Mouse (Mus musculus): ENCODE data around the gene Fkbp6. TPM values are rescaled to one million over a fixed set of nuclear protein-coding genes. Genes with fewer than 3 reads are reported as not detected.
A peak's percentile ranks its signal among the peaks of the same experiment; 100 is the strongest.

Gene Fkbp6
- 0.06 and 0.40 TPM in 2 replicates for polyA plus RNA-seq (2012; rRNA removed)

- TF ChIP-seq CTCF (IDR thresholded peaks at IDR 0.05; ENCODE audit: borderline replicate concordance, extremely low read depth, insufficient read depth, insufficient read length) = no peak
- DNase-seq (ENCODE audit: low read depth) = no peak
Measured at GRCm38 (mm10) chr5:135349862-135350261, at the start of gene Fkbp6. Gene Fkbp6 (minus strand): TSS chr5:135350044.

GRCm38 (mm10) chr5:135399382-135399781 lies 49.5 kb upstream of the Fkbp6 start:
- DNase-seq (ENCODE audit: low read depth) = no peak
- no peak for TF ChIP-seq POLR2A (IDR thresholded peaks at IDR 0.05; ENCODE audit: borderline replicate concordance, extremely low read depth, insufficient read depth, insufficient read length, poor library complexity, severe bottlenecking)

- TF ChIP-seq POLR2A (IDR thresholded peaks at IDR 0.05; ENCODE audit: borderline replicate concordance, extremely low read depth, insufficient read depth, insufficient read length, poor library complexity, severe bottlenecking) = no peak
- TF ChIP-seq CTCF (IDR thresholded peaks at IDR 0.05; ENCODE audit: borderline replicate concordance, extremely low read depth, insufficient read depth, insufficient read length) = peak; percentile 64; the same call in 1 of the 2 replicates
- peak; percentile 75 for DNase-seq (ENCODE audit: low read depth)
Measured at GRCm38 (mm10) chr5:135395826-135396225, 46.0 kb upstream of the Fkbp6 start.

GRCm38 (mm10) chr5:135394004-135394823 lies 44.4 kb upstream of the Fkbp6 start, which contains the start of gene Pom121:
Gene Pom121 (minus strand): TSS chr5:135394546.
- peak; percentile 95 for DNase-seq (ENCODE audit: low read depth)
- TF ChIP-seq POLR2A (IDR thresholded peaks at IDR 0.05; ENCODE audit: borderline replicate concordance, extremely low read depth, insufficient read depth, insufficient read length, poor library complexity, severe bottlenecking) (peak; percentile 96), CTCF (IDR thresholded peaks at IDR 0.05; ENCODE audit: borderline replicate concordance, extremely low read depth, insufficient read depth, insufficient read length) (no peak)

GRCm38 (mm10) chr5:135383771-135384170 lies 33.9 kb upstream of the Fkbp6 start:
- no peak for TF ChIP-seq CTCF (IDR thresholded peaks at IDR 0.05; ENCODE audit: borderline replicate concordance, extremely low read depth, insufficient read depth, insufficient read length)
- no peak for TF ChIP-seq POLR2A (IDR thresholded peaks at IDR 0.05; ENCODE audit: borderline replicate concordance, extremely low read depth, insufficient read depth, insufficient read length, poor library complexity, severe bottlenecking)
- DNase-seq (ENCODE audit: low read depth) = no peak

- no peak for DNase-seq (ENCODE audit: low read depth)
Measured at GRCm38 (mm10) chr5:135382746-135383145, 32.9 kb upstream of the Fkbp6 start.

GRCm38 (mm10) chr5:135381356-135381925 lies 31.6 kb upstream of the Fkbp6 start:
- TF ChIP-seq POLR2A (IDR thresholded peaks at IDR 0.05; ENCODE audit: borderline replicate concordance, extremely low read depth, insufficient read depth, insufficient read length, poor library complexity, severe bottlenecking) (no peak), CTCF (IDR thresholded peaks at IDR 0.05; ENCODE audit: borderline replicate concordance, extremely low read depth, insufficient read depth, insufficient read length) (no peak)
- no peak for DNase-seq (ENCODE audit: low read depth)

More at GRCm38 (mm10) chr5:135382746-135383145, 32.9 kb upstream of the Fkbp6 start:
- no peak for TF ChIP-seq POLR2A (IDR thresholded peaks at IDR 0.05; ENCODE audit: borderline replicate concordance, extremely low read depth, insufficient read depth, insufficient read length, poor library complexity, severe bottlenecking)
- no peak for TF ChIP-seq CTCF (IDR thresholded peaks at IDR 0.05; ENCODE audit: borderline replicate concordance, extremely low read depth, insufficient read depth, insufficient read length)

- no peak for DNase-seq (ENCODE audit: low read depth)
- TF ChIP-seq POLR2A (IDR thresholded peaks at IDR 0.05; ENCODE audit: borderline replicate concordance, extremely low read depth, insufficient read depth, insufficient read length, poor library complexity, severe bottlenecking) = no peak
- TF ChIP-seq CTCF (IDR thresholded peaks at IDR 0.05; ENCODE audit: borderline replicate concordance, extremely low read depth, insufficient read depth, insufficient read length) = no peak
Measured at GRCm38 (mm10) chr5:135380681-135381080, 30.8 kb upstream of the Fkbp6 start.

- TF ChIP-seq CTCF (IDR thresholded peaks at IDR 0.05; ENCODE audit: borderline replicate concordance, extremely low read depth, insufficient read depth, insufficient read length) (no peak), POLR2A (IDR thresholded peaks at IDR 0.05; ENCODE audit: borderline replicate concordance, extremely low read depth, insufficient read depth, insufficient read length, poor library complexity, severe bottlenecking) (no peak)
- no peak for DNase-seq (ENCODE audit: low read depth)
Measured at GRCm38 (mm10) chr5:135376341-135376740, 26.5 kb upstream of the Fkbp6 start.

- peak; percentile 41 for DNase-seq (ENCODE audit: low read depth)
- TF ChIP-seq CTCF (IDR thresholded peaks at IDR 0.05; ENCODE audit: borderline replicate concordance, extremely low read depth, insufficient read depth, insufficient read length) (no peak), POLR2A (IDR thresholded peaks at IDR 0.05; ENCODE audit: borderline replicate concordance, extremely low read depth, insufficient read depth, insufficient read length, poor library complexity, severe bottlenecking) (no peak)
Measured at GRCm38 (mm10) chr5:135375167-135375566, 25.3 kb upstream of the Fkbp6 start.

- no peak for TF ChIP-seq CTCF (IDR thresholded peaks at IDR 0.05; ENCODE audit: borderline replicate concordance, extremely low read depth, insufficient read depth, insufficient read length)
- TF ChIP-seq POLR2A (IDR thresholded peaks at IDR 0.05; ENCODE audit: borderline replicate concordance, extremely low read depth, insufficient read depth, insufficient read length, poor library complexity, severe bottlenecking) = no peak
- no peak for DNase-seq (ENCODE audit: low read depth)
Measured at GRCm38 (mm10) chr5:135373601-135374000, 23.8 kb upstream of the Fkbp6 start.

- TF ChIP-seq CTCF (IDR thresholded peaks at IDR 0.05; ENCODE audit: borderline replicate concordance, extremely low read depth, insufficient read depth, insufficient read length) (no peak), POLR2A (IDR thresholded peaks at IDR 0.05; ENCODE audit: borderline replicate concordance, extremely low read depth, insufficient read depth, insufficient read length, poor library complexity, severe bottlenecking) (no peak)
- DNase-seq (ENCODE audit: low read depth) = no peak
Measured at GRCm38 (mm10) chr5:135371195-135371594, 21.4 kb upstream of the Fkbp6 start.

Measured in brain, embryonic 14.5 days (tissue).